Comparison of ENCODE assay signal across 9 mouse cellular contexts in genomic region chr2:127523950-127524729, GRCm38 (mm10). TPM values are rescaled to one million over a fixed set of nuclear protein-coding genes. Genes with fewer than 3 reads are reported as not detected.
A peak's percentile ranks its signal among the peaks of the same experiment; 100 is the strongest.
DNase-seq lines count a peak whose midpoint lies in the region; ATAC-seq and TF ChIP-seq lines count a peak whose summit lies in the region.
"Had no signal": no experiment of that assay in that cellular context is flagged by ENCODE, and none has a peak within 500 bp of the region (broad histone marks: within the 10 kb centered on the region; RNA-seq: fewer than 3 reads in every experiment).

No protein-coding gene starts in this region.

- H3K9ac ChIP-seq in neural tube, embryonic 15.5 days (replicated peaks), result no peak overlapping the region

- H3ac ChIP-seq in myocyte (ENCODE audit: control insufficient read depth, insufficient read length), result no peak overlapping the region

- WGBS in kidney, adult 2 months, result 45% methylated on average over 7 of the region's 7 CpGs
- 46% methylated on average over 7 of the region's 7 CpGs for WGBS in neural tube, embryonic 15.5 days

- H3K9me3 ChIP-seq in neural tube, embryonic 15.5 days (replicated peaks), result no peaks in the 10 kb centered on the region

- H3K27ac ChIP-seq in kidney, adult 2 months (ENCODE audit: insufficient read depth, low read depth, low read length), result no peak overlapping the region
- H3K27ac ChIP-seq in neural tube, embryonic 15.5 days (replicated peaks), result peak overlapping the region; percentile 28; the same call in 1 of the 2 replicates

- H3K36me3 ChIP-seq in kidney, adult 2 months (ENCODE audit: control insufficient read depth, insufficient read depth, low read length), result no peaks in the 10 kb centered on the region
- no peaks in the 10 kb centered on the region for H3K36me3 ChIP-seq in neural tube, embryonic 15.5 days
- no peaks in the 10 kb centered on the region for H3K36me3 ChIP-seq in myocyte (ENCODE audit: control insufficient read depth, insufficient read depth)

- no peak for TF ChIP-seq CTCF in kidney, adult 2 months (conservative IDR thresholded peaks at IDR 0.05; ENCODE audit: insufficient read depth, insufficient read length, low read depth, low read length)

- no peaks in the 10 kb centered on the region for H3K4me1 ChIP-seq in kidney, adult 2 months (ENCODE audit: control insufficient read depth, insufficient read depth, low read length)
- H3K4me1 ChIP-seq in neural tube, embryonic 15.5 days, result peaks cover 40% of the 10 kb centered on the region

- H3K4me3 ChIP-seq in kidney, adult 2 months (ENCODE audit: insufficient read depth, low read depth, low read length), result no peak overlapping the region
- no peak overlapping the region for H3K4me3 ChIP-seq in neural tube, embryonic 15.5 days (replicated peaks)
- no peak overlapping the region for H3K4me3 ChIP-seq in myocyte

- no peaks in the 10 kb centered on the region for H3K27me3 ChIP-seq in kidney, adult 2 months (replicated peaks; ENCODE audit: control insufficient read depth, insufficient read depth, low read length)
- no peaks in the 10 kb centered on the region for H3K27me3 ChIP-seq in neural tube, embryonic 15.5 days (replicated peaks)
- peaks cover 51% of the 10 kb centered on the region for H3K27me3 ChIP-seq in myocyte (ENCODE audit: control insufficient read depth, insufficient read depth, insufficient read length)

- ATAC-seq in neural tube, embryonic 15.5 days (ENCODE audit: low FRiP score), result no peak

- H3K4me2 ChIP-seq in neural tube, embryonic 15.5 days, result no peak overlapping the region
- H3K4me2 ChIP-seq in myocyte (ENCODE audit: low read depth), result no peak overlapping the region

- H3K79me2 ChIP-seq in myocyte (ENCODE audit: control insufficient read depth, insufficient read depth), result no peaks in the 10 kb centered on the region

- peak; percentile 23 for DNase-seq in kidney, adult 2 months
- no peak for DNase-seq in kidney, adult 18-20 months
- DNase-seq in neural tube, embryonic 10.5 days (ENCODE audit: extremely low spot score, low spot score), result no peak
- peak; percentile 95 to 97 for DNase-seq in cerebellum, postnatal 10 days
- no peak for DNase-seq in T-cell, adult 2 months (ENCODE audit: low spot score)
- DNase-seq: gastrocnemius, postnatal 36 days; thymus, adult 18-20 months had no signal

- TF ChIP-seq POLR2A in kidney, adult 2 months (IDR thresholded peaks at IDR 0.05; ENCODE audit: low read depth, low read length), result no peak
- no peak for TF ChIP-seq POLR2A in myocyte (IDR thresholded peaks at IDR 0.05; ENCODE audit: insufficient read length, low read depth)

TF ChIP-seq in myocyte, 11 proteins besides CTCF, POLR2A, EP300 and RAD21:
- peak in 2 of 3 experiments; percentile 37 to 49 for TF ChIP-seq MYOG (IDR thresholded peaks at IDR 0.05; ENCODE audit: control insufficient read depth in 1 of 3, insufficient read depth in 1 of 3, insufficient read length in 2 of 3, low read depth in 2 of 3)
- peak in 1 of 3 experiments; percentile 56 for TF ChIP-seq MYOD1 (IDR thresholded peaks at IDR 0.05; ENCODE audit: control insufficient read depth in 1 of 3, insufficient read length in 2 of 3, low read depth in 2 of 3)
- no peak for TF ChIP-seq CEBPB (IDR thresholded peaks at IDR 0.05; ENCODE audit: insufficient read depth, poor library complexity, severe bottlenecking)
- TF ChIP-seq SRF (IDR thresholded peaks at IDR 0.05; ENCODE audit: control insufficient read depth, insufficient read length, low read depth), result no peak
- TF ChIP-seq TCF12 (IDR thresholded peaks at IDR 0.05; ENCODE audit: insufficient read depth, poor library complexity, severe bottlenecking), result no peak

RNA-seq across cellular contexts. Expression of gene Kcnip3, which starts 2.2 kb away (rescaled TPM):
- polyA plus RNA-seq in kidney, adult 2 months (2012; rRNA removed), result 4.1 and 4.7 TPM in 2 replicates
- polyA plus RNA-seq in neural tube, embryonic 15.5 days (2015; fragmentation: Nextera tagmentation; extraction: Ambion mirVana), result 6.5 and 9.3 TPM in 2 replicates
- polyA plus RNA-seq in myocyte (2012; fragmentation: generic; extraction: Trizol), result 0.28 TPM

RNA-seq across cellular contexts. Expression of gene Prom2, which starts 17.1 kb away (rescaled TPM):
- 15.6 and 20.5 TPM in 2 replicates for polyA plus RNA-seq in kidney, adult 2 months (2012; rRNA removed)
- 0.06 and 0.50 TPM in 2 replicates for polyA plus RNA-seq in neural tube, embryonic 15.5 days (2015; fragmentation: Nextera tagmentation; extraction: Ambion mirVana)
- not detected for polyA plus RNA-seq in myocyte (2012; fragmentation: generic; extraction: Trizol)

Comparison
In these comparisons a context has a peak if more than half of its experiments do, and no peak if none do; other contexts are left out.
1. DNase-seq: peak in kidney, adult 2 months (single experiment) and cerebellum, postnatal 10 days (2 of 2); none in kidney, adult 18-20 months (single experiment), neural tube, embryonic 10.5 days (single experiment) and T-cell, adult 2 months (single experiment).
2. RNA of gene Prom2, which starts 17.1 kb away (polyA plus RNA-seq): 15.6 to 20.5 TPM in kidney, adult 2 months; 0.06 to 0.50 TPM in neural tube, embryonic 15.5 days and not detected in myocyte (single experiment); every median in the first group is over 10 times any median in the second.